Mouse (Mus musculus): ENCODE data around the gene Kel. TPM values are rescaled to one million over a fixed set of nuclear protein-coding genes. Genes with fewer than 3 reads are reported as not detected.

Kel gene
- polyA plus RNA-seq, 1 experiment from 2014 or later = 0.94 TPM

- Histone ChIP-seq H3K9ac (no peak overlapping the region), H3K36me3 (no peaks in the 10 kb centered on the region), H3K4me2 (replicated peaks) (no peak overlapping the region), H3K9me3 (replicated peaks) (no peaks in the 10 kb centered on the region), H3K4me1 (no peaks in the 10 kb centered on the region), H3K27ac (replicated peaks) (no peak overlapping the region), H3K27me3 (no peaks in the 10 kb centered on the region), H3K4me3 (replicated peaks) (no peak overlapping the region)
- ATAC-seq (ENCODE audit: insufficient number of reproducible peaks, low FRiP score, low TSS enrichment, low read depth) = no peak
Observed at GRCm38 (mm10) chr6:41692200-41692599, 11.9 kb downstream of the Kel start.

GRCm38 (mm10) chr6:41685596-41685995, 18.5 kb downstream of the Kel start:
- Histone ChIP-seq H3K4me3 (replicated peaks) (no peak overlapping the region), H3K27me3 (no peaks in the 10 kb centered on the region)
- WGBS = 80% methylated on average over 3 of the region's 3 CpGs

GRCm38 (mm10) chr6:41684911-41685310, 19.2 kb downstream of the Kel start:
- ATAC-seq (ENCODE audit: insufficient number of reproducible peaks, low FRiP score, low TSS enrichment, low read depth) = no peak
- H3K36me3 ChIP-seq = no peaks in the 10 kb centered on the region
- no peaks in the 10 kb centered on the region for H3K4me1 ChIP-seq
- H3K4me3 ChIP-seq (replicated peaks) = no peak overlapping the region
- no peaks in the 10 kb centered on the region for H3K9me3 ChIP-seq (replicated peaks)
- H3K27ac ChIP-seq (replicated peaks) = no peak overlapping the region
- WGBS = 89% methylated on average over 5 of the region's 5 CpGs
- H3K27me3 ChIP-seq = no peaks in the 10 kb centered on the region
- H3K4me2 ChIP-seq (replicated peaks) = no peak overlapping the region
- no peak overlapping the region for H3K9ac ChIP-seq

More at GRCm38 (mm10) chr6:41685596-41685995, 18.5 kb downstream of the Kel start:
- ATAC-seq (ENCODE audit: insufficient number of reproducible peaks, low FRiP score, low TSS enrichment, low read depth) = no peak
- H3K27ac ChIP-seq (replicated peaks) = no peak overlapping the region
- no peaks in the 10 kb centered on the region for H3K36me3 ChIP-seq
- no peaks in the 10 kb centered on the region for H3K4me1 ChIP-seq
- no peak overlapping the region for H3K4me2 ChIP-seq (replicated peaks)
- no peaks in the 10 kb centered on the region for H3K9me3 ChIP-seq (replicated peaks)
- no peak overlapping the region for H3K9ac ChIP-seq

- no peaks in the 10 kb centered on the region for H3K36me3 ChIP-seq
- no peak within 1 kb of the TSS for H3K27ac ChIP-seq (replicated peaks)
- H3K27me3 ChIP-seq = no peaks in the 10 kb centered on the region
- H3K4me2 ChIP-seq (replicated peaks) = no peak within 1 kb of the TSS
- no peak for ATAC-seq (ENCODE audit: insufficient number of reproducible peaks, low FRiP score, low TSS enrichment, low read depth)
- H3K4me3 ChIP-seq (replicated peaks) = no peak within 1 kb of the TSS
- no peaks in the 10 kb centered on the region for H3K4me1 ChIP-seq
- 78% methylated on average over 2 of the region's 2 CpGs for WGBS
- H3K9ac ChIP-seq = no peak within 1 kb of the TSS
- no peaks in the 10 kb centered on the region for H3K9me3 ChIP-seq (replicated peaks)
Observed at GRCm38 (mm10) chr6:41684131-41684530, 20.0 kb downstream of the Kel start, which contains the start of gene Llcfc1. Gene Llcfc1, plus strand, starts transcription at chr6:41684431.

GRCm38 (mm10) chr6:41681656-41682055, 22.5 kb downstream of the Kel start:
- no peak overlapping the region for H3K27ac ChIP-seq (replicated peaks)
- no peaks in the 10 kb centered on the region for H3K4me1 ChIP-seq
- H3K9me3 ChIP-seq (replicated peaks) = no peaks in the 10 kb centered on the region
- no peak overlapping the region for H3K4me2 ChIP-seq (replicated peaks)
- H3K27me3 ChIP-seq = no peaks in the 10 kb centered on the region
- ATAC-seq (ENCODE audit: insufficient number of reproducible peaks, low FRiP score, low TSS enrichment, low read depth) = no peak
- H3K9ac ChIP-seq = no peak overlapping the region
- H3K4me3 ChIP-seq (replicated peaks) = no peak overlapping the region
- H3K36me3 ChIP-seq = no peaks in the 10 kb centered on the region
- 71% methylated on average over 5 of the region's 5 CpGs for WGBS

GRCm38 (mm10) chr6:41680669-41681068, 23.5 kb downstream of the Kel start, which contains the start of gene Trpv5:
Gene Trpv5, minus strand, starts transcription at chr6:41680769.
- no peaks in the 10 kb centered on the region for H3K4me1 ChIP-seq
- H3K27me3 ChIP-seq = no peaks in the 10 kb centered on the region
- no peaks in the 10 kb centered on the region for H3K9me3 ChIP-seq (replicated peaks)
- no peak for ATAC-seq (ENCODE audit: insufficient number of reproducible peaks, low FRiP score, low TSS enrichment, low read depth)
- H3K4me2 ChIP-seq (replicated peaks) = no peak within 1 kb of the TSS
- no peak within 1 kb of the TSS for H3K27ac ChIP-seq (replicated peaks)
- WGBS = 50% methylated on average over 1 of the region's 1 CpGs
- no peak within 1 kb of the TSS for H3K4me3 ChIP-seq (replicated peaks)
- no peaks in the 10 kb centered on the region for H3K36me3 ChIP-seq
- H3K9ac ChIP-seq = no peak within 1 kb of the TSS

- Histone ChIP-seq H3K4me1 (no peaks in the 10 kb centered on the region), H3K4me2 (replicated peaks) (no peak overlapping the region), H3K27ac (replicated peaks) (no peak overlapping the region), H3K9me3 (replicated peaks) (no peaks in the 10 kb centered on the region), H3K9ac (no peak overlapping the region), H3K4me3 (replicated peaks) (no peak overlapping the region), H3K27me3 (no peaks in the 10 kb centered on the region), H3K36me3 (no peaks in the 10 kb centered on the region)
- ATAC-seq (ENCODE audit: insufficient number of reproducible peaks, low FRiP score, low TSS enrichment, low read depth) = no peak
- WGBS = 92% methylated on average over 2 of the region's 2 CpGs
Observed at GRCm38 (mm10) chr6:41676530-41676929, 27.6 kb downstream of the Kel start.

GRCm38 (mm10) chr6:41662320-41662719, 41.8 kb downstream of the Kel start:
- no peak overlapping the region for H3K27ac ChIP-seq (replicated peaks)
- H3K4me2 ChIP-seq (replicated peaks) = no peak overlapping the region
- no peaks in the 10 kb centered on the region for H3K36me3 ChIP-seq
- no peaks in the 10 kb centered on the region for H3K9me3 ChIP-seq (replicated peaks)
- no peak overlapping the region for H3K4me3 ChIP-seq (replicated peaks)
- H3K4me1 ChIP-seq = no peaks in the 10 kb centered on the region
- WGBS = 33% methylated on average over 2 of the region's 2 CpGs
- H3K27me3 ChIP-seq = no peaks in the 10 kb centered on the region
- no peak overlapping the region for H3K9ac ChIP-seq
- no peak for ATAC-seq (ENCODE audit: insufficient number of reproducible peaks, low FRiP score, low TSS enrichment, low read depth)

- Histone ChIP-seq H3K36me3 (no peaks in the 10 kb centered on the region), H3K4me1 (no peaks in the 10 kb centered on the region), H3K9ac (no peak overlapping the region), H3K9me3 (replicated peaks) (no peaks in the 10 kb centered on the region), H3K27me3 (no peaks in the 10 kb centered on the region), H3K27ac (replicated peaks) (no peak overlapping the region), H3K4me2 (replicated peaks) (no peak overlapping the region), H3K4me3 (replicated peaks) (no peak overlapping the region)
- ATAC-seq (ENCODE audit: insufficient number of reproducible peaks, low FRiP score, low TSS enrichment, low read depth) = no peak
- 67% methylated on average over 1 of the region's 1 CpGs for WGBS
Observed at GRCm38 (mm10) chr6:41658487-41658886, 45.7 kb downstream of the Kel start.

- H3K36me3 ChIP-seq = no peaks in the 10 kb centered on the region
- ATAC-seq (ENCODE audit: insufficient number of reproducible peaks, low FRiP score, low TSS enrichment, low read depth) = no peak
- WGBS = 83% methylated on average over 8 of the region's 8 CpGs
Observed at GRCm38 (mm10) chr6:41654648-41655047, 49.5 kb downstream of the Kel start.

GRCm38 (mm10) chr6:41653173-41653572, 51.0 kb downstream of the Kel start:
- no peak for ATAC-seq (ENCODE audit: insufficient number of reproducible peaks, low FRiP score, low TSS enrichment, low read depth)
- H3K4me1 ChIP-seq = no peaks in the 10 kb centered on the region

More at GRCm38 (mm10) chr6:41654648-41655047, 49.5 kb downstream of the Kel start:
- H3K4me3 ChIP-seq (replicated peaks) = no peak overlapping the region
- no peak overlapping the region for H3K27ac ChIP-seq (replicated peaks)
- H3K27me3 ChIP-seq = no peaks in the 10 kb centered on the region
- H3K9me3 ChIP-seq (replicated peaks) = no peaks in the 10 kb centered on the region
- no peak overlapping the region for H3K4me2 ChIP-seq (replicated peaks)
- no peak overlapping the region for H3K9ac ChIP-seq
- H3K4me1 ChIP-seq = no peaks in the 10 kb centered on the region

GRCm38 (mm10) chr6:41646672-41647071, 57.5 kb downstream of the Kel start:
- H3K27me3 ChIP-seq = no peaks in the 10 kb centered on the region
- no peaks in the 10 kb centered on the region for H3K36me3 ChIP-seq
- no peak overlapping the region for H3K9ac ChIP-seq
- no peaks in the 10 kb centered on the region for H3K4me1 ChIP-seq
- ATAC-seq (ENCODE audit: insufficient number of reproducible peaks, low FRiP score, low TSS enrichment, low read depth) = no peak
- H3K27ac ChIP-seq (replicated peaks) = no peak overlapping the region
- no peaks in the 10 kb centered on the region for H3K9me3 ChIP-seq (replicated peaks)
- no peak overlapping the region for H3K4me3 ChIP-seq (replicated peaks)
- H3K4me2 ChIP-seq (replicated peaks) = no peak overlapping the region

More at GRCm38 (mm10) chr6:41653173-41653572, 51.0 kb downstream of the Kel start:
- H3K27me3 ChIP-seq = no peaks in the 10 kb centered on the region
- H3K9me3 ChIP-seq (replicated peaks) = no peaks in the 10 kb centered on the region
- no peak overlapping the region for H3K9ac ChIP-seq
- H3K4me3 ChIP-seq (replicated peaks) = no peak overlapping the region
- 95% methylated on average over 5 of the region's 5 CpGs for WGBS
- no peaks in the 10 kb centered on the region for H3K36me3 ChIP-seq
- no peak overlapping the region for H3K27ac ChIP-seq (replicated peaks)
- H3K4me2 ChIP-seq (replicated peaks) = no peak overlapping the region
